Mouse (Mus musculus) adrenal gland, postnatal 4 days (tissue): ENCODE data around the gene Prkar2b. TPM values are rescaled to one million over a fixed set of nuclear protein-coding genes. Genes with fewer than 3 reads are reported as not detected.
"Not testable (repeated sequence)": the region's sequence is repeated elsewhere in the genome, so short reads cannot be mapped to it uniquely, and the experiment has no call there.

Experiments used
- DNase-seq, 2 experiments: peaks; one replicate each; pipeline ENCODE4 v3.0.0; 2021 to 2022; ENCODE audit warnings: low spot score in 2 of 2, mixed read lengths in 2 of 2
- total RNA-seq, 2 experiments: library from RNA; stranded (reverse); gene quantifications; 2 replicates each; pipeline ENCODE4 v1.2.3; 2021

Prkar2b gene
- total RNA-seq, 2 experiments from 2014 or later, result 187 to 200 TPM

- no peak for DNase-seq
These were observed 48.9 kb downstream of the Prkar2b start for GRCm38 (mm10) chr12:32012169-32012568.

- DNase-seq, result no peak
These were observed 50.0 kb downstream of the Prkar2b start for GRCm38 (mm10) chr12:32011128-32011527.

- DNase-seq, result not testable (repeated sequence)
These were observed 51.1 kb downstream of the Prkar2b start for GRCm38 (mm10) chr12:32009985-32010369.

GRCm38 (mm10) chr12:32009267-32009984, 51.7 kb downstream of the Prkar2b start:
- DNase-seq, result no peak

GRCm38 (mm10) chr12:32008728-32009127, 52.4 kb downstream of the Prkar2b start:
- no peak for DNase-seq

DNA sequence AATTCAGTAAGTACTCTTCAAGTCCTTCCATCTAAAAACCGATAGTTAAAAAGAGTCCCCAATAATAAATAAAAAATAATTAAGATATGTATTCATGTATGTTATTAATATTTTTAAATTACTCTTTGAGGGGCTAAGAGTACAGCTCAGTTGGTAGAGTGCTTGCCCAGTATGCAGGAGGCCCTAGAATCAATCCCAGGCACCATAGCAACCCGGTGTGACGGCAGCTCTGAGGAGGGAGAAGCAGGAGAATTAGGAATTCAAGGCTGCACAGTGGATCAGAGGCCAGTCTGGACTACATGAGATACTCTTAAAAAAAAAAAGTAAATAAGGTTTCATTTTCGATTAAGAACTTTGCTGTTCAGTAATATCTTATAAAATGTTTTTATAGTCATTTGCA, 53.5 kb downstream of the Prkar2b start:
- DNase-seq, result no peak

DNA sequence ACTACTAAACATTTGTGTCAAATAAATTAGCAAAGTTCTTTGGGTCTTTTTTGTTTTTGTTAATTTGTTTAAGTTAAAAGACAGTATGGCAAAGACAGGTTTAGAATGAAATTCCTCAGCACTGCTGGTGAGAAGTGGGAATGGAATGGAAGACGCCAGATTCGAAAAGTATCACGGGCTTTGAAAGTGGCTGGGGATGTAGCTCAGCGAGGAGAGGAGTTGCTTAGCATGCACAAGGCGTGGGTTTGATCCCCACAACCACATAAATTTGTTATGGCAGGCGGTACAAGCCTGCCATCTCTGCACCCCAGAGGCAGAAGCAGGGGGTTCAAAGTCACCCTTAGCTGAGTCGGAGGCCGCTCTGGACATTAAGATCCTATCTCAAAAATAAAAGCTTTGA, 54.1 kb downstream of the Prkar2b start:
- no peak for DNase-seq

GRCm38 (mm10) chr12:32006391-32006929, 54.6 kb downstream of the Prkar2b start:
- DNase-seq, result no peak

DNA sequence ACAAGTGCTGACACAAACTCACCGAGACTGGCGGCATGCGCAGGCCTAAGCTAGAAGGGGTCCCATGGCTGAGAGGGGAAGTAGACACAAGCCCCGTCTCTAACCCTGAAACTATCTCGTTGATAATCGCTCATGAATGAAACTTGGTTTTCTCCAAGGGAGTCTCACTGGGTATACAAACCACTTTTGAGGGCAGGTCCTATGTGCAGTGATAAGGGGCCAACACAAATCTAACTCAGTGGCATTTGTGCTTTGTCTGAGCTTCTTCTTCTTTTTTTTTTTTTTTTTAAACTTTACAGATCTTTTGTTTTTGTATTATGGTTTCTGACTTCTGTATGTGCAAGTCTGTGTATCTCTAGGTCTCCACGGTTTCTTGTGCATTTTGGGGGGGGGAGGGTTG, 60.6 kb downstream of the Prkar2b start:
- DNase-seq, result no peak

- DNase-seq, result no peak
These were observed 62.4 kb downstream of the Prkar2b start for GRCm38 (mm10) chr12:31998706-31999105.

GRCm38 (mm10) chr12:31997328-31997878, 63.7 kb downstream of the Prkar2b start:
- DNase-seq, result no peak

- no peak for DNase-seq
These were observed 64.2 kb downstream of the Prkar2b start for GRCm38 (mm10) chr12:31996877-31997276.

DNA sequence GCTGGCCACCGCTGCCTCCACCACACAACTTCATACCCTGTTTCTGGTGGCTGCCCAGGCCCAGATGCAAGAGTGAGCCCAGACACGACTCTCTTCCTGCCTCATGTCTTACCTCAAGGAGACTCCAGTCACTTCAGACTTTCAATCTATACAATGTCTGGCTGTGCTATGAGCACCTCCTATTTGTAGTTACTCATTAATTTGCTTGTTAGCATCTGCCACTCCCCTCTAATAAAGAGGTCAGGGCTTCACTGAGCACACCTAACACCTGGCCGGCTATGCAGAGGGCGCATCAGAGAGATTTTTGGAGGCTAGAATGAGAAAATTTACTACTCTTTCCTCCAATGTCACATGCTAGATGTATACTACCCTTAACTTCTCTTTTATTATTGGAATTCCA, 70.5 kb downstream of the Prkar2b start:
- DNase-seq, result no peak

GRCm38 (mm10) chr12:31989726-31990125, 71.4 kb downstream of the Prkar2b start:
- no peak for DNase-seq

DNA sequence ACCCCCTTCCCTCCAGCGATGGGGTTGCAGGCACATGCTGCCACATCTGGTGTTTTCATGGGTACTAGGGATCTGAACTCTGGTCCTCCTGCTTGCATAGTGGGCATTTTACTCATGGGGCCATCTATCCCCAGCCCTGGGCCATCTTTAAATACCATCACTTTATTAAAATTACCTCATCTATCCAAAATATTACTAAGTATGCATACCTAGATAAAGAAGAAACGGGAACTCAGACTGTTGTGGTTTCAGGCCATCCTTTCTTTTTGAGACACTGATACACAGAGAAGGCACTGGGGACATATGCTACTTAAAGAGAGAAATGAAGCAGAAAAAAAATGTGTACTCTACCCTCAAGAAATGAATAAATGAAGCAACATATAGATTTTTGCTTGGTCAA, 74.6 kb downstream of the Prkar2b start:
- no peak for DNase-seq

GRCm38 (mm10) chr12:31985738-31986137, 75.4 kb downstream of the Prkar2b start:
- no peak for DNase-seq

GRCm38 (mm10) chr12:31984664-31985063, 76.4 kb downstream of the Prkar2b start:
- no peak for DNase-seq

DNA sequence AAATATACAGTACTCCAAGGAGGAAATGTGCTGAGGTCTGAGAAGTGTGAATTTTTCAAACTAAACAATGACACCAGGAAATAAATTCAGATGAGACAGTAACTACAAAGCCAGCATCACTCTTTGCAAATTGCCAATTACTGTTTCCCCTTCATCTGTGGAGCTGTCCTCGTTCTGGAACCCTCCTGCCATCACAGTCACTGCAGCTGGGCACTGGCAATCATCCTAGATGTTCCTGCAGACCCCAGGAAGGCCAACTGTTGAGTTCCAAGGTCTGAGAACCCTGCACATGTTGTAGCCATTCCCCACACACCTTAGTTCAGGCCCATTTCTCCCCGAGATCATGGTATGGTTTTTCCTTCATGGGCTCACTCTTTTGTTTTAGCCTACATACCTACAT, 76.9 kb downstream of the Prkar2b start:
- DNase-seq, result no peak

DNA sequence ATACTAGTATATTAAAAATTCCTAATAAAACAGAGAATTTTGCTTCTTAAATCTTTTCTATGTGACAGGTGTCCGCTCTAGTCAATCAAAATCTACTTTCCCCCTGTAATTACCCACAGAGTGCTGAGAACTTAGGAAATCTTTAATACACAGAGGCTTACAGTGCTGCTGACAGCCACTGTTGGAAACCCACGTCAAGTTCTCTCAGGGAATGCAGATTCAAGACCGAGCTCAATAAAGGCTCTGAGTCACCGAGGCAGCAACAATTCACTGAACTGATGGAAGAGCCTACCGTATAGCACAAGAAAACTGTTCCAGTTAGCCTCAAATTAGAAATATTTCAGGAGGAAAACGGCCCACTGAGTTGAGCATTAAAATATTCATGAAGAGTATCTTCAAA, 77.3 kb downstream of the Prkar2b start:
- no peak for DNase-seq

DNA sequence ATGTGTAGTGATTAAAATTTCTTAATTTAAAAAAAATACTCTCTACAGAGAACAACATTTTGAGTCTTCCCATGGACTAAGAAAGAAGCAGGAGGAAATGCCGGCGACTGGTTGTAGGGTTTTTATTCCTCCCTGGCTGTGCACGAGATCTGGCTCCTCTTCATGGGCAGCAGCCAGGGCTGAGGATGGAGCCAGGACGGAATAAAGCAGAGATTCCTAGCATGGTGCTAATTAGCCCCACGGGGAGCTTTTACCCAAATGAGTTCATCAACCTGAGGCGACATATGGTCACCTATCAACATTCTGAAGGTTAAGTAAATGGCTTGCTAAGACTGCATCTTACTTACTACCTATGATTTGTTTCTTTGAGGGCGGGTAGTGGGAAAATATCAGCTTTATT, 77.9 kb downstream of the Prkar2b start:
- no peak for DNase-seq

DNA sequence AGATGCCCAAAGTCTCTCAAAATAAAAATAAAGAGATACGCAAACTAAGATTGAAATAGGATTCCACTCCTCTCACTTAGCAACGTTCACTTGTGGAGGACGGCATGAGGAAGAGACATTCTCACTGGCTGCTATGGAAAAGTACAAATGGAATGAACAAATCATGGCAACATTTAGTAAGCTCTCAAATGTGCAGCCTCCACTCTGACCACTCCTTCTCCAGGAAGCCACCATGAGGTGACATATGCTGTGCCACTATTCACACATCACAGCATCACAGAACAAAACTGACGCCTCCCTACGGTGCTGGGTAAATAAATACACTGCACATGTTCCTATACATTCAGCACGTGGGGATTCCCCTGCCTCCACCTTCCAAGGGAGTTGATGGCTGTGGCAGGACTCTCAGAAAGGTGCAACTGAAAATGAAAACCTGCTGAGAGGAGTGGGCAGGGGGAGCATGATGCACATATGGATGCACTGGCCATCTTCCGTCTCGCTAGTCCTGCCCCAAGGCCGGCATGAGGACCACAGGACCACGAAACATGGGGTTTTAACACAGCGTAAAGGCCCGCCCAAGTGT, 83.4 kb downstream of the Prkar2b start:
- DNase-seq, result no peak

- DNase-seq, result no peak
These were observed 84.6 kb downstream of the Prkar2b start for GRCm38 (mm10) chr12:31976544-31976943.
